Mouse (Mus musculus) CD8-positive naive resting alpha-beta T cell, adult 2 months (primary cell): ENCODE measurements around the gene Ptprm.

ENCODE experiments used
- DNase-seq, 2 experiments: peaks; one replicate each; pipeline ENCODE4 v3.0.0; 2022; ENCODE audit warnings: low read depth in 2 of 2, low spot score in 2 of 2

Ptprm gene

DNA sequence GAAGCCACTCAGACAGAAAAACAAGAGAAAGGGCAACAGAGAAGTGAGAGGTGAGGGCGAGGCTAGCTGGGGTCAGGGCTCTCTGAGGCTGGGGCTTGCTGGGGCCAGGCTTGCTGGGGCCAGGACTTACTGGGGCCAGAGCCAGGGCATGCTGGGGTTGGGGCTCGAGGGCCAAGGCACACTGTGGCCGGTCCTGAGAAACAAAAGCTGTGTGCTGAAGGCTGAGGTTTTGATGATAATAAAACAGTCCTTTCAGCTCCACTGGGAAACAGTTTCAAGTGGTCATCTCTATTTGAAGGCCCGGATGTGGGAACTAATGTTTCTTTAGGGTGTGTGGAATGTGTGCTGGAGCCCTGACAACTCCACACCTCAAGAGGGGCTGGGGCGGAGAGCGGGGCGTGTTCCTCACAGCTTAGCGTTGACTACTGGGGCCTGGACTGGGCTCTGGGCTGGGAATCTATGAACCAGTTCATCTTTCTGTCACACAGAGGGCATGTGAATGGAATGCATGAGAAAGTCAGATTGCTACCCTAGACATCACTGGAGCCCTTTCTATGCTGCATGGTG is 615.4 kb downstream of the Ptprm start:
- no peak for DNase-seq

DNA sequence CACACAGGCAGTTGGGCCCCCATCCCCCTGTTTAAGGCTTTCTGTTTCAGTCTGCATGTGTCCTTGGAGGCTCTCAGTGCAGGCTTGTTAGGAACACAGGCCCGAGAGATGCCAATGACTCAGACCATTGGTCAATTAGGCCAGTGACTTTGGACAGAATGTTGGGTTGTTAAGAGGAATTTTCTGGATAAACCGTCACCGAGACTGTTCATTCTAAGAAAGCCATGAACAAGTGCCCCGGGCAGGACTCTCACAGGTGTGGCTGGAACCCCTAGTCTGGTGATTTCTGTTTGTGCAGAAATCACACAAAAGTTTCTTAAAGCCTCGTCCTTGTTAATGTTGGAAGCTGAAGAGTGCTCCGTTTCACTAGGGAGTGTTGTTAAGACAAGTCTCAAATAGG is 615.9 kb downstream of the Ptprm start:
- no peak for DNase-seq

GRCm38 (mm10) chr17:66736450-66736849 is 617.8 kb downstream of the Ptprm start:
- no peak for DNase-seq

- DNase-seq: no peak
Measured at GRCm38 (mm10) chr17:66733541-66733940, 620.7 kb downstream of the Ptprm start.

DNA sequence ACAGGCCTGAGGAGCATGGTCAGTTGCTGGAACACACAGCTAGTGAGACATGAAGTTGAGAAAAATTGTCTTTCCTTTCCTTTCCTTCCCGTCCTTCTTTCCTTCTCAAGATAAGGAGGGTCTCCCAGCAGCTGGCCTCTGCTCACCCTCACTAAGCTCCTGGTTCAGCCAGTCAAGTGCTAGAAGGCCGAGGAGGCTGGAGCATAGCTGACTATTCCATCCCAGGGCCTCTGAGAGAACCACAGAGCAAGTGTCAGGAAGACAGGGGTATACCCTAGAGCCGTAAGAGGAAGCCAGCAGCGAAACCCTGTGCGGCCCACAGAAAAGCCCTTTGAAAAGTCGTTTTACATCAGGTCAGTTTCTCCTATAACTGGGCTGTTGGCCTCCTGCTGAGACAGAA is 624.3 kb downstream of the Ptprm start:
- DNase-seq: no peak

GRCm38 (mm10) chr17:66720992-66721351 is 633.3 kb downstream of the Ptprm start:
- DNase-seq: no peak

DNA sequence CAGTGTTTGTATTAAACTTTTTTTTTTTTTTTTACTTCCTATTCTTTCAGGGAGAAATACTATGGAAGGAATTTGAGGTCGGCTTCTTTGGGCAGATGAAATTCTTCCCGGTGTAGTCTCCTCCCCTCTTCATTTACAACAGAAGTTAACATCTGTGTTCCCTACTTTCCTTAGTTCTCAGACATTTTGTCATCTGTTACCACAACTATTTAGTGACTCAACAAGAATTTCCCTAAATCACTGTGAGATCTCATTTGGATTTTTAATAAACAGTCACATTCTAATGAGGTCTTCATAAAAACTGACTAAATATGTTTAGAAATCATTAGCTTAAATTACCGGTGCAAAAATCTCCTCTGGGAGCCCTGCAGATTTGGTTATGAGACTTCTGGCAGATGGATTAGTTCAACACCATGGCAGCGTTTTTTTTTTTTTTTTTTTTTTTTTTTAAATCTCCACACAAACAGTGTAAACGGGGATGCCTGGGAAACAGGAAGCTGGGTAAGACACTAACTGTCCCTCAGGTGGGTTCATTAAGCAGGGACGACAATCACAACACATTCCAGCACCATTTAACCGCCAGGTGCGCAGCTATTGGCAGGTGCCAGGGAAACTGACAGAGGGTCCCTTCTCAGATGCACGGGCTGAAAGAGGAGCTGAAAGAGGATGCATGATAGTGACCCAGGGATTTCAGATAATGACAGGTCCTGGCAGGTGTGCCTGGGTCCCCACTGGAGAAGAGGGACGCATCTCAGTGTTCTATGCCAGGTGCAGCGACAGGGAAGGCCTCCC is 633.9 kb downstream of the Ptprm start:
- DNase-seq: no peak

GRCm38 (mm10) chr17:66712456-66713205 is 641.6 kb downstream of the Ptprm start:
- DNase-seq: no peak

GRCm38 (mm10) chr17:66711221-66712016 is 642.8 kb downstream of the Ptprm start:
- no peak for DNase-seq

GRCm38 (mm10) chr17:66710568-66710967 is 643.7 kb downstream of the Ptprm start:
- no peak for DNase-seq

DNA sequence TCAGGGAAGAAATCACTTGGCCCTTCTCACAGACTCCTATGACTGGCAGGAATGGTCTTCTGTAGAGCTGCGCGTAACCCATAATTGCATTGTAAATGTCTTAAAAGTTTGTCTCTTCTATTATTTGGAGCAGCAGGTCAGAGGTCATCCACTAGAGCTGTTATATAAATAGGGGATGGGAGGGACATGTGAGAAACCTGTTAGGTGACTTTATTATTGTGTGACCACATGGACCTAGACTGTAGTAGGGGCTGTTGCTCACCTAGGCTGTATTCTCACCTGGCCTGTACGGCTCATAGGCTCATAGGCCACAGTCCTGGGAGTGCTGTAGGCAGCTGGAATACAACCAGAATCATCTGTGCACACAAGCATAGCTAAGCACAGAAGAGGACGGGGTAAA is 645.5 kb downstream of the Ptprm start:
- DNase-seq: no peak

DNA sequence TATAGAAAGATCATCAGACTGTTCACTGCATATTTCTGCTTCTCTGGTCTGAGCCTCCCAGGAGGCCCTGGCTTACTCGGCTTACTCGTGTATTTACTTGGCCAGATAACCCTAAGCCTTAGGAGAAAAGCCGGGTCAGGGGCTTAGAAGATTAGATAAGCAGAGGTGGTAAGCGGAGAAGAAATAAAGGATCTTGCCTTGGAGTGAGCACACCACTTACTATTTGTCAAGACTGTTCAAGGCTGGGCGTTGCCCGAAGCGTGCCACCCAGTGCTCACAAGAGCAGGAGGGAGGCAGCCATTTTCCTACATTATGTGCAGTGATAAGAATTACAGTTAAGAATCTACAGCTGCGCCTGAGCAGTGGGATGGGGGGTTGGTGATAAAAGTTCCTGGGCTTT is 646.6 kb downstream of the Ptprm start:
- DNase-seq: no peak

DNA sequence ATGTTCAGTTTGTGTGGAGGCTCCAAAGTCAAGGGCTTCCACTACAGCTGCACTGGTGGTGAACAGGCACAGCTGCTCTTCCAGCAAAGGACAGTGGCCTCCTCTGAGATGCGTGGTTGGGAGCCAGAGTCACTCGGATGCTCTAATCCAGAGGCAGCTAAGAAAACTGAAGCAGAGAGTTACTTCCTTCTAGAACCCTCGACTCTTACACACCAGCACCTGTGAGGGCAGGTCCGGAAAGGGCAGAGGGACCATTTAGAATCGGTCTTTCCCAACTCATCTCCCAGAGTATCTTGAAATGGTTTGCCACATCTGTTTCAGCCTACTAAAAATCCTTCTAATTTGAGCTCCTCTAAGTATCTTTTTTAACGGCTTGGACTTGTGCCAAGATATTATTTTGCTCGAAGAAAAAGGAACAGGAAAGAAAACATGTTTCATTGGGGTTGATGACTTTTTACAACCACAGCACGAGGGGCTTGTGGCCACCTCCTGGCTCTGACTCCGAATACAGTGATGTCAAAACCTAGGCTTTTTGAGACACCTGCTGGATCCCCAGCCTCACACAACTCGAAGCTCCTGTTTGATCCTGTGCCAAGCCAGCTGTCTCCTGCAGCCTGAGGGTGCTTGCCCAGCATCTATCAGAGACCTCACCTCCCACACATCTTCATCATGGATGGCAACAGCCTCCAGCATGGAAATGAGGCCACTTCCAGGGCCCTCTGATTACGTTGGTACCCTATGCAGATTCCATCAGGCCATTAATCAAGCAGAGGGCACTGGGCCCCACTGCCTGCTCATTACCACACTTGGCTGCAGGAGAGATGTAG is 652.7 kb downstream of the Ptprm start:
- DNase-seq: no peak

DNA sequence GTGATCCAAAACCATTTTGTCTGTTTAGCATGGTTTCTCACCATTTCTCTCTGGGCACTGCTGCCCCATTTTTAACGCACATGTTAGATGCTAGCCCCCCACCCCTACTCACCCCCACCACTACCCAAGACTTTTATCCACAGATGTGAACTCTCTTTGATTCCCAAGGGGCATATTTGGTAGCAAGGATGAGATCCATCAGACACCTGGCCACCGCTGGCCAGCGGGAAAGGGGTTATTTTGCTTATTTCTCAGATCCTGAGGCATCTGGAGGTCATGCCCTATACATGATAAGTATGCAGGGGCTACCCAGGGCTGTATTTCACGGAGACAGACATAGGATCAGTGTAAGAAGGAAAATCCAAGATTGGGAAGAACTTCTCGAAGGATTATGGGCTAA is 654.4 kb downstream of the Ptprm start:
- DNase-seq: no peak

DNA sequence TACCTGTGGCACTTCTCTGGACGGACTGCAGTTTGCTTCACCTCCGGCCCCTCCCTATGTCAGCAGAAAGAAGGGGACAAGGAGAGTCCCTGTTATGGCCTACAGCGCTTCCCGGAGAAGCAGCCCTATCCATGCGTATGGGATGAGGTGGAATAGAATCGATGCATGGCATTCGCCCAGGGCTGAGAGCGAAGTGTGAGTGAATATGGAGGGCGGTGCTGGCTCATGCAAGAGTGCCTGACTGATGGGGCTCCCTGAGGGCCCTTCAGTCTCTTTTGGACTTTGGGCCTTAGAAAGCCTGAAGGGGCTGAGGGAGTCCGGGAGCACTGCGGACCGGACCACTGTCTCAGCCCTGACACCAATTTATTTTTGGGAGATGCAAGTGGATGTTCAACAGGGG is 656.6 kb downstream of the Ptprm start:
- no peak for DNase-seq

- no peak for DNase-seq
Measured at GRCm38 (mm10) chr17:66696531-66697172, 657.6 kb downstream of the Ptprm start.

GRCm38 (mm10) chr17:66694326-66694725 is 659.9 kb downstream of the Ptprm start:
- no peak for DNase-seq

- DNase-seq: no peak
Measured at GRCm38 (mm10) chr17:66693676-66694304, 660.5 kb downstream of the Ptprm start.

DNA sequence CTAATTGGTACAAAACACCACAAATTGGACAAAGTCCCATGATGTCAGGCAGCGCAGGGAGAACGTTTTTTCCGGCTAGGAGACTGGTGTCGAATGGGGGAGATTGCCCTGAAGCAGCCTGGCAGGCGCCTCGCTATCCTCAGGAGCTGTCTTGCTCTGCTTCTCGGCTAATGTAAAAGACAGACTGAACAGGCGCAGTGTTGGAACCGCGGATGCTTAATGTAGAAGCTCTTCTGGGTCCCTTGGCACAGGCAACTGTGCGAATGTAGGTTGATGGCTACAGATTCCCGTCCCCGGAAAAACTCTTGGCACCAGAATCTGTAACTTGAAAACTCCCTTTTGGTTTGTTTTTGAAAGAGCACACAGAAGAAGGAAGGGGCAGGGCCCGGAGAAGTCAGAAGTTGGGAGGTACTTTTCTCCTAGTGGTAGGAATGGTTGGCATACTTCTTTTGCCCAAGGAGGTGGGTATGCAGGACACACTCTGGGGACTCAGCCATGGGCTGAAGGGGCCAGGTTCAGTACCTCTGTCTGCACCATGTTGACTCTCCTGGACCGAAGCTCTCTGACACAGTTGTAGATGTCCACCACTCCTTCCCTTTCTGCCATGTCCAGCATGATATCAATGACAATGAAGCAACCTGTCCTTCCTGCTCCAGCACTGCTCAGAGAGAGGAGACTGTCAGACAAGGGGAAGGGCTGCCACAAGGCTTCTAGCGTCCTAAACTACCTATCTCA is 661.1 kb downstream of the Ptprm start:
- no peak for DNase-seq
